Mouse (Mus musculus): ENCODE data around the gene Pcid2. TPM values are rescaled to one million over a fixed set of nuclear protein-coding genes. Genes with fewer than 3 reads are reported as not detected.
"Not testable (repeated sequence)": the region's sequence is repeated elsewhere in the genome, so short reads cannot be mapped to it uniquely, and the experiment has no call there.

The Pcid2 gene
- total RNA-seq (2021), result 10 to 100 TPM; 11.7 to 12.0 TPM

DNA sequence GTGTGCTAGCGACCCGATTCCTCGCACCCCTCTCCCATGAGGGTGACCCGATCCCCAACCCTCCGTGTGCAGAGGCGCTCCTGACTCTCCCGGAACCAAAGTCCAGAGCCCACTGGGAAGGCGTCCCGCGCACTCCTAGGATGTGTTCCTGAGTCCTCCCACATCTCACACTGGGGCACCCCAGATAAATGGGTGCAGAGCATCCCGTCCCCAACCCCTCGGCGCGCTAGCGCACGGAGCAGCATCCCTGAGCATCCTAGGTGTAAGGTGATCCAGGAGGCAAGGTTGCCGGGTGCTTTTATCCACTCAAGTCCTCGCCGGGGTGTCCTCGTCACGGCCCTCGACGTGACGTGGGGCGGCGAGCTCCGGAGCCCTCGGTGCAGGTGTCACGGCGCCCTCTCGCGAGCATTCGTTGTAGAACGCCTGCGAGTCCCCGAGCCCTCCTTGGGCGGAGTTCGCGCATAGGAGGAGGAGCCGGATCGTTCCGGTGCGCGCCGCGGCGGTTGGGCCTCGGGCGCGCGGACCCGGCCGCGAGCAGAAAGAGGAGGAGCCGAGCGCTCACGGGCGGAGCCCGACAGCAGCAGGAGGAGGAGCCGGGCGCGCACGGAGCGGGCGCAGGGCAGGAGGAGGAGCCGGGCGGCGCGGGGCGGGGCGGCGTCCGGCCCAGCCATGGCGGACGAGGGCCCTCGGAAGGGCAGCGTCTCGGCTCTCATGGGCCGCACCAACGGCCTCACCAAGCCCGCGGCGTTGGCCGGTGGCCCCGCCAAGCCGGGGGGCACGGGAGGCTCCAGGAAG is at the start of gene Pcid2, which contains the start of gene Cul4a:
Gene Pcid2, minus strand, starts transcription at position 373 of the 795 bp plus-strand sequence.
Gene Cul4a, plus strand, starts transcription at position 535 of the 795 bp plus-strand sequence.
- intact Hi-C loops (cut with DNase I), result loop anchor here (5.0 kb wide), 1 partner anchor 128 kb away; no protein-coding TSS in a partner anchor
- peak; percentile 97 to 98 for DNase-seq

DNA sequence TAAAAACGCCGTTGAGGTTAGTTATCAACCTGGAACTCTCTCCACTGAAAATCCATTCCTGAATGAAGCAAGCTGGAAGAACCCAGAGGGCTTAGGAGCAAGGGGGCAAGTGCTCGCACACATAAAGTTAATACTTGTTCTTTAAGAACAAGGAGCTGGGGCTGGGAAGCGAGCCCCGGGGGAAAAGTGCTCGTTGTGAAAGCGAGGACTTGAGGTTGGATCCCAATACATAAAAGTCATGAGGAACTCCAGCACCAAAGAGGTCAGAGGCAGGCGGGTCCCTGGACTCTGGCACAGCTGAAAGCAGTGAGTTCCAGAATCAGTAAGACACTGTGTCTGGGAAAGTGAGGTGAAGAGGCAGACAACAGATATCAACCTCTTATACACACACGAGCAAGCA is 48.8 kb upstream of the Pcid2 start:
- intact Hi-C loops (cut with DNase I), result no loop called here
- no peak for DNase-seq

DNA sequence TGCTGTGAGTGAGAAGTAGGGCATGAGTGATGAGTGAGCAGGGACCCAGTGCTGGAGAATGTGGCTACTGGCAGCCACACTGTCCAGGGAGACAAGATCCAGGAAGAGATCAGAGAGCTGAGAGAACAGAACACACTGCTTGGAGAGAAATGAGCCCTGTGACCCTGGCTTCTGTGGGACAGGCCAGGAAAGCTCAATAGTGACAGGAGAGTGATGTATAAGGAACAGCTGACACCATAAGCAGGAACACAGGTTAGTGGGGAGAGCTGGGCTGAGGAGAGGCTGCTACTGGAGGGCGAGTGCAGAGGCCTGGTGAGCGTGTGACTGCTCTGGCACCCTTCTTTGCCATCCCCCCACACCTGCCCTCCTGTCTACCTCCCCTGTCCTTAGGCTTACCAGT is 45.7 kb upstream of the Pcid2 start:
- intact Hi-C loops (cut with DNase I), result no loop called here
- DNase-seq, result no peak

DNA sequence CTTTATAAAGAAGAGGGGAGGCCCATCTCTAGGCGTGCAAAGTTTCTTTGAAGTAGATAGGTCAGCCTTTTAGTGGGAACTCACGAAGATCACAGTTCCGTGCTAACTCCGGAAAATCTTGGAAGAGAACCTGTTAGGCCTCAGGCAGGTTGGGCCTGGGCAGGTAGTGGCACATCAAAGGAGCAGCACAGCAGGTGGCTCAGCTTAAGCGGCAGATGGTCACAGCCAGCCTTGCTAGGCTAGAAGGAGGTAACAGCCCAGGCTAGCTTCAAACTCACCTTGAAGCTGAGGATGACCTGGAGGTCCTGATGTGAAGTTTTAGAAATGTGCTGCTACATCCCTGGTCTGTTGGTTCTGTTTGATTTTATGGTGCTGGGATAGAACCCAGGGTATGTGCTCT is 44.6 kb upstream of the Pcid2 start:
- DNase-seq, result no peak
- intact Hi-C loops (cut with DNase I), result no loop called here

DNA sequence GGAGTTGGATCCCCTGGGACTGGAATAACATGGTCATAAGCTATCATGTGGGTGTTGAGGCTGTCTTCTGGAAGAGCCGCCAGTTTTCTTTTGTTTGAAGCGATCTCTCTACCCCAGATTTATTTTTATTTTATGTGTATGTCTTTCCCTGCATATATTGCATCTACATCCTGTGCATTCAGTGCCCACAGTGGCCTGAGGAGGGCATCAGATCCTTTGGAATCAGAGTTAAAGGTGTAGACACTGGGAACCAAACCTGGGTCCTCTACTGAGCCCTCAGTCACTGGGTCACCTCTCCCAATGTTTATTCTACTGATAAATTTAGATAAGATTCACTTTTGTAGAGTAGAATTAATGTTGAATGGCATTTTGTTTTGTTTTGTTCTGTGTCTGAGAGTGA is 44.0 kb upstream of the Pcid2 start:
- intact Hi-C loops (cut with DNase I), result no loop called here
- no peak for DNase-seq

DNA sequence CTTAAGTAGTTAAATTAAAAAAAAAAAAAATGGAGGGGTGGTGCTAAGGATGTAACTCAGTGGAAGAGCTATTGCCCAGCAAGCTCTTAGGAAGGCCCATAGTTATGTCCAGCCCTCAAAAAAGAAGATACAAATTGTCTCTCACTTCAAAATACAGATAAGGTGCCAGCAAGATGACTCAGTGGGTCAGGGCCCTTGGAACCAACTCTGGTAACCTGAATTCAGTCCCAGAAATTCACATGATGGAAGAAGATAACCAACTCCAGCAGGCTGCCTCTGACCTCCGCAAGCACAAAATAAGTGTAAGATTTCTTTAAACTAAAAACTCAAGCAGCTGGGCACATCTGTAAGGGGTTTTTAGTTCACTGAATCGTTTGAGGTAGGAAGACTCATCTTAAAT is 43.2 kb upstream of the Pcid2 start:
- intact Hi-C loops (cut with DNase I), result no loop called here
- no peak for DNase-seq

DNA sequence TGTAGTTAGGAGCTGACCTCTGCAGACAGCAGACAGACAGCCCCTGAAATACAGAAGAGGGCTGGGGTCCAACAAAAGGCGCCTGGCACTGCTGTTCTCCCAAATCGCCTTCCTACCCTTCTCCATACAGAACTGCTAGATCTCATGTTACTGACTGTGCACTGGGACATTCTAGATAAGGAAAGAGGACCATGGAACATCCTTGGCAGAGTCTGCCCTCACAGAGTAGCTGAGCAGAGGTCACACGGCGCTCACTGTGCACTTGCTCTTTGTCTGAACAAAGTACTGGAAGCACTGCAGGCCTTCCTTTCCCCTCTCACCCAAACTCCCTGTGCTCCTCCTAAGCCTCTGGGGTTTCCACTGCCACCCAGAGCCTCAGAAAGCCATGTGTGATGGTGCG is 36.4 kb upstream of the Pcid2 start:
- no peak for DNase-seq
- intact Hi-C loops (cut with DNase I), result no loop called here

DNA sequence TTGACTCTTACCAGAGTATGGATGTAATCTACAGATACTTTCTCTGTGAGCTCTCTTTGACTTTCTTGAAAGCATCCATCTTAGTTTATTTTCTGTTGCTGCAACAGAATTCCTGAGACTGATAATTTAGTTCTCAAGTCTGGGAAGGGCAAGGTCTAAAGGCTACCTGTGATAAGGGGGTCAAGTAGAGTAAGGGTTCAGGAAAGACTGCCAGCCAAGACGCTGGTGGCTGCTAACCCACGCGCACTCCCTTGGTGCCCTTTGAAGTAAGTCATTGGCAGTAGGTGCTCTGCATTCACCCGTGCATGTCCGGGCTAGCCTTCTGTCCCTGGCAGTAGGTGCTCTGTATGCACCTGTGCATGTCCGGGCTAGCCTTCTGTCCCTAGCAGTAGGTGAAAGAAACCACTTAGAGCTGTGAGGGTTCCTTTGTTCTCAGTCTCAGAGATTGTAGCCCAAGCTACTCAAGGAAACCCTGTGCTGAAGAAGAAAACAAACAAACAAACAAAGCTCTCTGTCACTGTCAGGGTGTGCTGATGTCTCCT is 34.5 kb upstream of the Pcid2 start:
- DNase-seq, result no peak
- intact Hi-C loops (cut with DNase I), result no loop called here

DNA sequence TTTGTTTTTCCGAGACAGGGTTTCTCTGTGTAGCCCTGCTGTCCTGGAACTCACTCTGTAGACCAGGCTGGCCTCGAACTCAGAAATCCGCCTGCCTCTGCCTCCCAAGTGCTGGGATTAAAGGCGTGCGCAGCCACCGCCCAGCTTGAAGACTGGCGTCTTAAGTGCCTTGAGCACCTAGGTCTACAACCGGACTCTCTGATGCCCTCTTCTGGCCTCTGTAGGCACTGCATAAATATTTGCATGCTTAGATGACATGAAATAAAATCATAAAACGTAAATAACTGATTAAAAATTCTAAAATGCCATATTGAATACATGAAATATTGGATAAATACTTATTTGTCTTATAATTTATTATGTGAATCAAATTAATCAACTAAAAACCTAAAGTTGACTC is 27.0 kb upstream of the Pcid2 start:
- intact Hi-C loops (cut with DNase I), result not testable (repeated sequence)
- peak; percentile 50 to 74 for DNase-seq

DNA sequence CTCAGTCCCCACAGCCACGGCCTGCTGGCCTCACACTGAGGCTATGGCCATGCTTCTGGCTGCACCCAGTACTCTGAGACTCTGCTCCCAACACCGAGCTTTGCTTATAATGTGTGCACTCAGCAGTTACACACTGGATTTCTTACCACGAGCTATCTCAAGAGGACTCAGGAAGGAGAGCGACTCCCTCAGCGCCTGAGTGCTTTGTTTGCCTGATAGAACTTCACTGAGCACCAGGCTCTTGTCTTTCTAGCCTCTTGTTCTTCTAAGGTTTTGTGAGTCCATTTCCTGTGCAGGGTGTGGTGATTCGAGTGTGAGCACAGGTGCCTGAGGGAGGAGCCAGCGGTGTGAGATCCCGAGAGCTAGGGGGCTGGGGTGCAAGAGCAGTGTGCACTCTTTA is 19.6 kb upstream of the Pcid2 start:
- intact Hi-C loops (cut with DNase I), result no loop called here
- no peak for DNase-seq

DNA sequence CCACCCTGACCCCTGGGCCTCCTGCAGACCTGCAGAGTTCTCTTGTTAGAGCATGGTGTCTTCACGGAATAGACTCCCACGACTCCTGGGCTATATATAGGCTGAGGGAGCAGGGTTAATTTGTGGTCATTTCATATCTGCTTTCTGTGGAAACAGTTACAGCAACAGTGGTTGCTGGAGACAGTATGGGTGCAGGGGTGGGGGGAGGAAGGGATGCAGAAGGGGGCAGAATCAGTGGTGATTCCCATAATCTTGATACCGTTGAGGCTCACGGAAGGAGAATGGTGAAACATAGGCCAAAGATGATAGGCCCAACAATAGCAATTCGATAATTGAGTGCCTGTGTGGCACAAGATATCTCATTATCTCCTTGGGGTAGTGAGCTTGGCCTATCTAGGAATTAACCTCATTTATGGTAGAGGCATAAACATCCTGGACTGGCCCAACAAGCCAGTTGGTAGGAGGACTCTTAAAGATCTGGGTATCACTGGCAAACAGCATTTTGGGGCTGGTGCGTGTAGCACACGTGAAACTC is 17.7 kb upstream of the Pcid2 start:
- DNase-seq, result no peak
- intact Hi-C loops (cut with DNase I), result no loop called here

DNA sequence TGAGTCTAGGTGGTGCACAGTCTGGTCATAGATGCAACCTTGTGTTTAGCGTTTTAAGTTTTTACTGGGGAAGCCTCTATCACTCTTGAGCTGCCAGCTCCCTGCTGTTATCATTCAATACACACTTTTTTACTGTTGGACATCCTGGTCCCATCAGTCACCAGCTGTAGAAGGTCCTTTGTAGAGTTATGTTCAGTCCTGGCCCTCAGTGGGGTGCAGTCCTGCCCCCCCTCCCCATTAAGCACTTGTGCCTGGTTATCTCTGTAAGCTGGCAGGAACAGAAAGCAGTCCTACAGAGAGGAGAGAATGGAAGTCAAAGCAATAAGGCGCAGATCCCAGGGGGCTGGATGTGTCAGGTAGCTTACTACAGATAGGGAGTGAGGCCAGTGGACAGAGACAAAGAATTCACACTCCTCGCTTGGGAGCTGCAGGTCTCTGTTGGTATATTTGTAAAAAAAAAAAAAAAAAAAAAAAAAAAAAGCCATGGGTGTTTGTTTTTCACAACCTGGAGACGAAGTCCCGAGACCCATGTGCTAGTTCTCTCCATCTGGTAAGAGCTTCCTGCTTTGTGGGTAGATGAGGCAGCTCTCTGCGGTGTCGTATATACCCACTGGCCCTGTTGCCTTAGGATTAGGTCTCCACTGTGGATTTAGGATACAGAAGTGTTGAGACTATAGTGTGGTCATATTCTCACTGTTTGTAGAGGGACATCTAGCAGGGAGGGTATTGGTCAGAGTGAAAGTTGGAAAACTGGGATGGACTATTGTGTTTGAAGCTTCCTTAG is 15.8 kb upstream of the Pcid2 start:
- DNase-seq, result no peak
- intact Hi-C loops (cut with DNase I), result no loop called here

DNA sequence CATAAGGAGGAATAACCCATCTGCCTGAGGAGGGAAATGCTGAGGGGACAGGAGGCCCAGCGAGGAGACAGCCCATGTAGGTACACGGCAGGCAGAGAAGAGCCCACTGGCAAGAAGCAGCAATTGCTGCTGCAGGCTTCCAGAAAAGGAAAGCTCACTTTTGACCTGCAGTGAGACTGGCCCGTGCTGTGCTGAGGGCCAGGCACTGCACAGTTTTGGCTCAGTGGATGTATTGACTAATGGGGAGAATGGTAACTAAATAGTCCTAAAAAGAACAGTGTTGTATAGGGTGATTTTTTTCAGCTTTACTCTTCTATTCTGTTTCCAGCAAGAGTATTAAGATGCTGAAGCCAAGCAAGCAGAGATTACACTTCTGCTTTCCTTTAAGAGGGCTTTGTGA is 13.3 kb upstream of the Pcid2 start:
- intact Hi-C loops (cut with DNase I), result no loop called here
- no peak for DNase-seq

DNA sequence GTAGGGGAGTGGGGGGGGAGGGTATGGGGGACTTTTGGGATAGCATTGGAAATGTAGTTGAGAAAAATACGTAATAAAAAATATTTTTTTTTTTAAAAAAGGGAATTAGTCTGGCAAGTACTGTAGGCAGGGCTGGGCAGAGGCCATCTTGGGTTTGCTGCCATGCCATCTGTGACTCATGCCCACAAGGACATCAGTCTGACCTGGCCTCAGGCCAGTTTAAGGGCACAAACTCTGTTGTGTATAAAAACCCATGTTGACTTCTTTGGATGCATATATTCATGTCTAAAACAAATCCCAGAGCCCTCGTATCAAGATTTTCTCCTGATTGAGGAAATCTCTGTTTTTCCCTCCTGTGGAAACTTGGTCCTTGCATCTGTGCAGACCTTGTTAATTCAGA is 11.8 kb upstream of the Pcid2 start:
- intact Hi-C loops (cut with DNase I), result no loop called here
- DNase-seq, result no peak

DNA sequence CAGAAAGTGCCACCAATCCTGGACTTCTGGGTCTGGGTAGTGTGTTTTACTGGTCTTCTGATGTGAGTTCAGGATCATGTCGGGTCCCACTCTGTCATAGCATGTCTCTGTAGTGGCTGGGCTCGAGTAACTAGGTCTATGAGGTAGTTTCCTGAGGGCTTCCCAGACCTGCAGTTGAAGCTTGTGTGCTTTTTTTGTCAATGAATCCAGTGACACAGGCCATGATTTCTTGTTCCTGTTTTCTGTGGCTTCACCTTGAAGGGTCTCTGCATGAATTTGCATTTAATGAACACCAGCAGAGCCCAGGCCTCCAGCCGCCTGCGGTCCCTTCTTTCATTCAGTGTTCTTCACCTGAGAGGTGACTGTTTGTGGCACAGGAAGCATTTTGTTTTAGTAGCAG is 8.0 kb upstream of the Pcid2 start:
- intact Hi-C loops (cut with DNase I), result no loop called here
- DNase-seq, result no peak

DNA sequence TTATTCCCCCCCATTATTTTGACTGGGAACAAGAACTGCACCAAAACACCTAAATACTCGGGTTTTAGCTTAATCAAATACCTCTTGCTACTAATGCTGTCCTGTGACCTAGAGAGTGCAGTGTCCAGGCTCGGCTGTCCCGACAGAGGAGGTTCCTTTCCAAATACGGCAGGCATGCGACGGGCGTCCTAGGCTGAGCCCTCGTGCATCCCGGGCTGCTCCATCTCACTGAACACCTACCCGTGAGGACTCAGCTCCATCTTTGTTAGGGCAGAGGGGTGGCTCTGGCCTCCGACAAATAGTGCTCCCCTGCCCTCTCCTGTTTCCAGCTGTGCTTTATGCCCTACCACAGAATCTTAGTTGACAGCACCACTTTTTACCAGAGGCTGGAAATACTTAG is 6.7 kb upstream of the Pcid2 start:
- DNase-seq, result peak in 1 of 2 experiments; percentile 16
- intact Hi-C loops (cut with DNase I), result no loop called here

DNA sequence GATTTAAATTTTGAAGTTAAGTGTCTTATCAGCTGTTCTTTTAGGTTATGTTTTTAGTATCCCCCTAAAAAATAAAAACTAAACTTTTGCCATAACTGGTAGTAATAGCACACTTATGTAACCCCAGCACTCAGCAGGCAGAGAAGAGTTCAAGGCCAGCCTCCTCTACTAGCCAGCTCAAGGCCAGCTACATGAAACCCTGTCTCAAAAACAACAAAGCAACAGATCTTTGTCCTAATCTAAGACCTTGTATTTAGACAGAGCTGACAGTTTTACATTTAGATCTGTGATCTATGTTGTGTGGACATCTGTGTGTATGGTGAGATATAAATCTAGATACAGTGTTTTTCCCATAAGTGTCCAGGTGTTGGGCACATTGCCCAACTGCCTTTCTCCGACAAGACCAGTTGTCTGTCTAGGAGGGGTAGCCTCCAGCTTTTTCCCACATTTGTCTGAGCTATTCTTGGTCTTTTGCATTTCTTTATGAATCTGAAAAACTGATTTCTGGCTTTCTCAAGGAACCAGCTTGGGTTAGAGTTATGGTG is 4.2 kb upstream of the Pcid2 start:
- intact Hi-C loops (cut with DNase I), result loop anchor here (5.0 kb wide), 1 partner anchor 132 kb away; no protein-coding TSS in a partner anchor
- no peak for DNase-seq

DNA sequence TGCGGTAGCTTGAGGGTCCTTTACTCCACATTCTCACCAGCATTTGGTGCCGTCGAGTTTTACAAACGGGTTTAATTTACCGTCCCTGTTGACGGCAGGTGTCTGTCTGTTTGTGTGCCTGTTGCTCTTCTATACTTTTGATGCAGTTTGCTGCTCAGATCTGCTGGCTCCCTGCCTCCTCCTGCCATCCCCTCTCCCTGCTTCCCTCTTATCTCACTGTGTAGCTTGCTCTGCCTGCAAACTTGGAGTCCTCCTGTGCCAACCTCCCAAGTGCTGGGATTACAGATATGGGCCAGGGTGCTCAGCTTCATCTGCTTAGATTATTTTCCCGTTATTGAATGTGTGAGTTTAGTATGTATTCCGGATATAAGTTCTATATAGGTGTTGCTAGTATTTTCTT is 3.7 kb upstream of the Pcid2 start:
- intact Hi-C loops (cut with DNase I), result loop anchor here (5.0 kb wide), 1 partner anchor 132 kb away; no protein-coding TSS in a partner anchor
- DNase-seq, result peak in 1 of 2 experiments; percentile 12

DNA sequence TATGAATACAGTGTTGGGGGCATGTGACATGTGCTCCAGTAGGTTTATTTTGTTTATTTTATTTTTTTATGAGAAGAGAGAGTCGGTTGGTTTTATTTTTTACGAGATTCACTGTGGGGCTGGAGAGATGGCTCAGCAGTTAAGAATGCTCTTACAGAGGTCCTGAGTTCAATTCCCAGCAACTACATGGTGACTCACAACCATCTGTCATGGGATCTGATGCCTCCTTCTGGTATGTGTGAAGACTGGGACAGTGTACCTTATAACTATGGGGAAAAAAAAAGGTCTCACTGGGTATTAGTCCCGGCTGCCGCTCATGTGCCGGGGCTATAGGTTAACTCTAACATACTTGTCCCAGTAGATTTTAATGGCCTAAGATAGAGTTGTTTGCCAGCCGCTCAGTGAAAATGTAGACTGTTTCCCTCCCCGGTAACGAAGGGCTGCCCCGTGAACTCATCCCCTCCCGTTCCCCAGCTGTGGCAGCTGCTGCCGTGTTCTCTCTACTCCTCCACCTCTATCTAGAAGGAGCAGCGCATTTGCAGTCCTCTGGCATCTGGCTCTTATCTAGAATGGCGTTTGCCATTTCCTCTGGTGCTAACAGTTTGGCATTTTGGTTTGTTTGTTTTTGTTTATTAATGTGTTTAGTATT is 2.9 kb upstream of the Pcid2 start:
- DNase-seq, result no peak
- intact Hi-C loops (cut with DNase I), result loop anchor here (5.0 kb wide), 1 partner anchor 131 kb away; no protein-coding TSS in a partner anchor

DNA sequence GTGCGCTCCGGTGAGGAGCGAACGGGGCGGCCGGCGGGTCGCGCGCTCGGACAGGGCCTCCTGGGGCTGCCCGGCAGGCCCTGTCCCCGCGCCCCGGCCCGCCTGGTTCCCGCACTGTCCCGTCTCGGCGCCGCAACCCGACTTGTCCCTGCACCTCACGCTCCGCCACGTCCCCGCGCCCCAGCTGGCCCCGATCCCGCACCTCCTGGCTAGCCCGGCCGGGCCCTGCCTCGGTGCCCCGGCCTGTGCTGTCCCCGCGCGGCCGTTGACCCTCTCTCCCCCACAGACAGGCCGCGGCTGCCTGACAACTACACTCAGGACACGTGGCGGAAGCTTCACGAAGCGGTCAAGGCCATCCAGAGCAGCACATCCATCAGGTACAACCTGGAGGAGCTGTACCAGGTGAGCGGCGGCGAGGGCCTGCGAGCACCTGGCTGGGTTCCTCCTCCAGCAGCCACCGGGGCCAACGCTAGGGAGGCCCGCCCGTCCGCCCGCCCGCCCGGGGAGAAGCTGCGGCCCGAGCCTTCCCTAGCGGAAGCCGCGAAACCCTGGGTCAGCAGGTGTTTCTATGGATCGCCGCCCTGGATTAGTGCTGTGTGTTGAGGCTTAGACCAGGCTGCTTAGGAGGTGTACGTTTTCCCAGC is 771 bp upstream of the Pcid2 start:
- no peak for DNase-seq
- intact Hi-C loops (cut with DNase I), result loop anchor here (5.0 kb wide), 1 partner anchor 129 kb away; no protein-coding TSS in a partner anchor
